Mouse (Mus musculus): ENCODE data around the gene Glra1. TPM values are rescaled to one million over a fixed set of nuclear protein-coding genes. Genes with fewer than 3 reads are reported as not detected.

Glra1 gene
- polyA plus RNA-seq, 1 experiment from 2014 or later, result not detected

GRCm38 (mm10) chr11:55502886-55503285 lies 105.1 kb downstream of the Glra1 start:
- Histone ChIP-seq H3K4me2 (replicated peaks; ENCODE audit: low read depth) (no peak overlapping the region), H3K36me3 (ENCODE audit: control insufficient read depth, insufficient read depth) (peaks cover 48% of the 10 kb centered on the region), H3K4me1 (replicated peaks; ENCODE audit: control insufficient read depth, insufficient read depth, low read length) (no peaks in the 10 kb centered on the region), H3K4me3 (ENCODE audit: low read depth, low read length) (no peak overlapping the region), H3K27me3 (replicated peaks; ENCODE audit: control insufficient read depth, insufficient read depth, low read length) (no peaks in the 10 kb centered on the region), H3K9ac (ENCODE audit: low read depth, low read length) (no peak overlapping the region), H3K27ac (ENCODE audit: low read depth, low read length) (no peak overlapping the region), H3K9me3 (ENCODE audit: control insufficient read depth) (no peaks in the 10 kb centered on the region)
- no peak for ATAC-seq
- TF ChIP-seq CTCF (IDR thresholded peaks at IDR 0.05; ENCODE audit: low read depth), result no peak
- 61% methylated on average over 5 of the region's 5 CpGs for WGBS

DNA sequence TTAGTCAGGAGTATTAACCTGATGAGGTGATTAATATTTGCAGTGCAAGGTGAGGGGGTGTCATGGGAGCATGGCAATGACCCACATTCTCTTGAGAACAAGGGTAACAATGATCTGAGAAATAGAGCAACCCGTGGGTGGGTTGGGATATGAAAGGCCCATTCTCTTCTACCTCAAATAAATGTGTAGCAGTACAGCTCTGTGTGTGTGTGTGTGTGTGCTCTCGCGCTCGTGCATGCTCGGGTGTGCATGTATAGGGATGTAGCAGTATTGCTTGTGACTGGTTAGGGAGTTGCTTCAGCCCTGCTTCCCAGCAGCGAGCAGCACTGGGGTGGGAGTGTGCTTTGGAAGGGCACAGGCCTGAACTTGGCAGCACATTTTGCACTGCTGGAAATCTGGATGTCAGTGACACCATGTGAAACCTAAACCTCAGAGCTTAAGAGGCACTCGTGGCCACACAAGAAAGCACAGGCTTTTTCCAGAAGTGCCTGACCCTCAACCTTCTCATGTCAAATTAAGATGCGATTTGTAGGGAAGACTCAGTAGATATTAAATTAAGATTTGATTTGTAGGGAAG lies 106.0 kb downstream of the Glra1 start:
- Histone ChIP-seq H3K27ac (ENCODE audit: low read depth, low read length) (no peak overlapping the region), H3K27me3 (replicated peaks; ENCODE audit: control insufficient read depth, insufficient read depth, low read length) (no peaks in the 10 kb centered on the region), H3K9me3 (ENCODE audit: control insufficient read depth) (no peaks in the 10 kb centered on the region), H3K4me3 (ENCODE audit: low read depth, low read length) (no peak overlapping the region), H3K4me1 (replicated peaks; ENCODE audit: control insufficient read depth, insufficient read depth, low read length) (no peaks in the 10 kb centered on the region), H3K4me2 (replicated peaks; ENCODE audit: low read depth) (no peak overlapping the region), H3K36me3 (ENCODE audit: control insufficient read depth, insufficient read depth) (peaks cover 52% of the 10 kb centered on the region), H3K9ac (ENCODE audit: low read depth, low read length) (no peak overlapping the region)
- ATAC-seq, result no peak
- 85% methylated on average over 8 of the region's 8 CpGs for WGBS
- TF ChIP-seq CTCF (IDR thresholded peaks at IDR 0.05; ENCODE audit: low read depth), result no peak

DNA sequence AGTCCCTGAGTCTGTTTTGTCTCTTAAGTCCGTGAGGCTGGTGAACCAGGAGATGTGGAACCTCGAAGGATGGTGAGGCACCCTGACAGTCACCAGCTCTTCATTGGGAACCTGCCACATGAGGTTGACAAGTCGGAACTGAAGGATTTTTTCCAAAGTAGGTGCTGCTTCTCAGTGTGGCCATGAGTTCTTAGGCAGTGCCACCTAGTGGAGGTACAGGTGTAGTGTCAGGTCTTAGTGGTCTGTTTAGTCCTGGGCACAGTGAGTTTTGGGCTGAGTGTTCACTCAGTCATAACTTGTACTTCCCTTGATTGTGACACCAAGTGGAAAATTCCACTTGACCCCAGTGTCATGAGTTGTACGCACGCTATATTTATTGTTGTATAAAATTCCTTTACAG lies 110.1 kb downstream of the Glra1 start:
- ATAC-seq, result 0 out of 2 replicates have a peak, but pooled peaks have one; percentile 51
- Histone ChIP-seq H3K36me3 (ENCODE audit: control insufficient read depth, insufficient read depth) (peaks cover 80% of the 10 kb centered on the region), H3K9me3 (ENCODE audit: control insufficient read depth) (no peaks in the 10 kb centered on the region), H3K4me1 (replicated peaks; ENCODE audit: control insufficient read depth, insufficient read depth, low read length) (no peaks in the 10 kb centered on the region), H3K27ac (ENCODE audit: low read depth, low read length) (no peak overlapping the region), H3K4me3 (ENCODE audit: low read depth, low read length) (no peak overlapping the region), H3K27me3 (replicated peaks; ENCODE audit: control insufficient read depth, insufficient read depth, low read length) (no peaks in the 10 kb centered on the region), H3K9ac (ENCODE audit: low read depth, low read length) (no peak overlapping the region), H3K4me2 (replicated peaks; ENCODE audit: low read depth) (no peak overlapping the region)
- WGBS, result 38% methylated on average over 5 of the region's 5 CpGs
- peak; percentile 89 for TF ChIP-seq CTCF (IDR thresholded peaks at IDR 0.05; ENCODE audit: low read depth)

DNA sequence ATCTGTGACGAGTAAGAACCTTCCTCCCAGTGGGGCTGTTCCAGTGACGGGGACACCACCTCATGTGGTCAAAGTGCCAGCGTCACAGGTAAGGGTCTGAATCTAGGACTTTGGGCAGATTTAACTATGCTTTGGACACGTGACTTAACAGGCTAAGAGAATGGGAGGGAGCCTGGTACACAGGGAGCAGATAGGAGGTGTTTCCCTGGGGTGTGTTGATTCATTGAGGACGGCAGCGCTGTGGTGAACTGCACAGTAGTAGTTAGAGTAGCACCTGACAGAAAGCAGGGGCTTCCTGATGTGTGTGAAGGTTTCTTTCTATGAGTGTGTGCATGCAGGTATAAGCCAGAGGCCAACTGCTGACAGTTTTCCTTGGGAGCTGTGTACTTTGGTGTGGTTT lies 111.8 kb downstream of the Glra1 start:
- ATAC-seq, result peak; percentile 23; the same call in 1 of the 2 replicates
- Histone ChIP-seq H3K4me3 (ENCODE audit: low read depth, low read length) (no peak overlapping the region), H3K27ac (ENCODE audit: low read depth, low read length) (no peak overlapping the region), H3K27me3 (replicated peaks; ENCODE audit: control insufficient read depth, insufficient read depth, low read length) (no peaks in the 10 kb centered on the region), H3K9ac (ENCODE audit: low read depth, low read length) (no peak overlapping the region), H3K4me1 (replicated peaks; ENCODE audit: control insufficient read depth, insufficient read depth, low read length) (no peaks in the 10 kb centered on the region), H3K4me2 (replicated peaks; ENCODE audit: low read depth) (no peak overlapping the region), H3K36me3 (ENCODE audit: control insufficient read depth, insufficient read depth) (peaks cover 82% of the 10 kb centered on the region), H3K9me3 (ENCODE audit: control insufficient read depth) (no peaks in the 10 kb centered on the region)
- TF ChIP-seq CTCF (IDR thresholded peaks at IDR 0.05; ENCODE audit: low read depth), result no peak
- WGBS, result 63% methylated on average over 6 of the region's 6 CpGs

GRCm38 (mm10) chr11:55485443-55485842 lies 122.6 kb downstream of the Glra1 start:
- no peaks in the 10 kb centered on the region for H3K27me3 ChIP-seq (replicated peaks; ENCODE audit: control insufficient read depth, insufficient read depth, low read length)
- WGBS, result 97% methylated on average over 7 of the region's 7 CpGs

DNA sequence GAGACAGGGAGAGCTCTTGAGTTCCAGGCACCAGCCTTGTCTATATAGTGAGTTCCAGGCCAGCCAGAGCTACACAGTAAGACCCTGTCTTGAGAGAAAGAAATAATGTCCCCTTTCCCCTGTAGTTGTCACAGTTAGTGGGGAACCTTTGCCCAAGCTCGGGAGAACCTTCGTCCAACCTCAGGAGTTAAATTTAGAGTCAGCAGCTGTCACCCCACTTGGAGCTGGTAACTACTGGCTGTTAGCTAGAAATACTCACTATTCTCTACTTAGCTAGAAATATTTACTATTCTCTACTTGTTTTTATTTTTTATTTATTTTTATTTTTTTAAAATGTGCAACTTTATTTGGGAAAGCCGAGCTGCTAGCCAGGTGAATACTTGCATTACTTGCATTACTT lies 134.8 kb downstream of the Glra1 start:
- no peak overlapping the region for H3K4me3 ChIP-seq (ENCODE audit: low read depth, low read length)
- no peak overlapping the region for H3K9ac ChIP-seq (ENCODE audit: low read depth, low read length)

More at GRCm38 (mm10) chr11:55485443-55485842, 122.6 kb downstream of the Glra1 start:
- Histone ChIP-seq H3K9ac (ENCODE audit: low read depth, low read length) (no peak overlapping the region), H3K27ac (ENCODE audit: low read depth, low read length) (no peak overlapping the region), H3K4me2 (replicated peaks; ENCODE audit: low read depth) (no peak overlapping the region), H3K36me3 (ENCODE audit: control insufficient read depth, insufficient read depth) (peaks cover 57% of the 10 kb centered on the region), H3K4me1 (replicated peaks; ENCODE audit: control insufficient read depth, insufficient read depth, low read length) (no peaks in the 10 kb centered on the region), H3K9me3 (ENCODE audit: control insufficient read depth) (no peaks in the 10 kb centered on the region), H3K4me3 (ENCODE audit: low read depth, low read length) (no peak overlapping the region)
- no peak for ATAC-seq
- no peak for TF ChIP-seq CTCF (IDR thresholded peaks at IDR 0.05; ENCODE audit: low read depth)

More for the DNA sequence above, 134.8 kb downstream of the Glra1 start:
- no peak for ATAC-seq
- Histone ChIP-seq H3K4me1 (replicated peaks; ENCODE audit: control insufficient read depth, insufficient read depth, low read length) (peaks cover 11% of the 10 kb centered on the region; the same call in 1 of the 2 replicates), H3K36me3 (ENCODE audit: control insufficient read depth, insufficient read depth) (no peaks in the 10 kb centered on the region), H3K4me2 (replicated peaks; ENCODE audit: low read depth) (0 out of 2 replicates have a peak overlapping the region, but pooled peaks have one; percentile 13), H3K9me3 (ENCODE audit: control insufficient read depth) (no peaks in the 10 kb centered on the region), H3K27ac (ENCODE audit: low read depth, low read length) (no peak overlapping the region), H3K27me3 (replicated peaks; ENCODE audit: control insufficient read depth, insufficient read depth, low read length) (no peaks in the 10 kb centered on the region)
- WGBS, result 55% methylated on average over 3 of the region's 3 CpGs
- TF ChIP-seq CTCF (IDR thresholded peaks at IDR 0.05; ENCODE audit: low read depth), result no peak
